15 mouse cellular contexts compared by ENCODE assay signal in genomic region chr14:61718392-61719124, GRCm38 (mm10).
"Had no signal": no experiment of that assay in that cellular context is flagged by ENCODE, and none has a peak within 500 bp of the region (broad histone marks: within the 10 kb centered on the region; RNA-seq: fewer than 3 reads in every experiment).

No protein-coding gene starts in this region.

- H3K4me2 ChIP-seq: limb, embryonic 12.5 days; liver, embryonic 13.5 days; lung, embryonic 15.5 days; midbrain, embryonic 12.5 days had no signal

- H3K4me3 ChIP-seq: limb, embryonic 12.5 days; liver, embryonic 13.5 days; lung, embryonic 15.5 days; midbrain, embryonic 12.5 days had no signal

- ATAC-seq: liver, postnatal 0 days; midbrain, embryonic 16.5 days had no signal

- H3K27me3 ChIP-seq: limb, embryonic 12.5 days; liver, embryonic 13.5 days; lung, embryonic 15.5 days; midbrain, embryonic 12.5 days had no signal

- H3K36me3 ChIP-seq: limb, embryonic 12.5 days; liver, embryonic 13.5 days; lung, embryonic 15.5 days; midbrain, embryonic 12.5 days had no signal

- H3K9ac ChIP-seq: limb, embryonic 12.5 days; liver, embryonic 13.5 days; liver, postnatal 0 days; lung, embryonic 15.5 days; midbrain, embryonic 12.5 days had no signal

- H3K4me1 ChIP-seq: liver, embryonic 13.5 days; lung, embryonic 15.5 days; midbrain, embryonic 12.5 days had no signal

- H3K27ac ChIP-seq: limb, embryonic 12.5 days; liver, embryonic 13.5 days; lung, embryonic 15.5 days; midbrain, embryonic 12.5 days had no signal

- DNase-seq: kidney, adult 18-20 months; kidney, postnatal 25 days; layer of hippocampus, adult 9-11 months; layer of hippocampus, postnatal 36 days; liver; liver, embryonic 13.5 days; liver, postnatal 0 days; lung, postnatal 36 days; right cerebral cortex, adult 18-20 months; right cerebral cortex, postnatal 25 days; thymus, postnatal 36 days had no signal
